Mouse (Mus musculus) heart, postnatal 0 days (tissue): ENCODE results near the gene Trim39.

Experiments used
- CTCF ChIP-seq: IDR thresholded peaks from 2 replicates; pipeline ENCODE4 v1.5.1; 2016; ENCODE audit warnings: antibody characterized with exemption, control low read depth, low read depth
- EP300 ChIP-seq: IDR thresholded peaks from 2 replicates; pipeline ENCODE4 v1.6.1; 2016; ENCODE audit warnings: antibody characterized with exemption, low read depth

DNA sequence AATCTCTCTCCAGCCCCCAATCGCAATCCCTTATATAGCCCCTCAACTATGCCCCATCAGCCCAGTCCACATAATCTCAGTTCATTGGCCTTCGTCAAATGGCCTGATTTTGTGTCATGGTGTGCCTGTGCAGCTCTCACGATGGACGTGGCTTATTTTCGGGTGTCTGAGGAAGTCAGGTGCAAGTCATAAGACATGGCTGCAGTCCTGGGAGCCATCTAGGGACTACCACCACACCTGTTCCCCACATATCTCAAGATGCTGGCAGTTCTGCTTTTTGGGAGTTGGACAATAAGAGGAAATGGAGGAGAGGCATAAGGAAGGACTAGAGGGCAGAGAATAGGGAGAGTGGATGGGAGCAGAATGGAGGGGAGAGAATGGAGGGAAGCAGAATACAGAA lies 38.5 kb downstream of the Trim39 start:
- no peak for TF ChIP-seq CTCF
- no peak for TF ChIP-seq EP300
